Mouse (Mus musculus): ENCODE data around the gene Ugt1a6b.
"Not testable (repeated sequence)": the region's sequence is repeated elsewhere in the genome, so short reads cannot be mapped to it uniquely, and the experiment has no call there.

The Ugt1a6b gene

GRCm38 (mm10) chr1:88217144-88217543 is 114.1 kb downstream of the Ugt1a6b start:
- in situ Hi-C loops (cut with MboI; ENCODE audit: low pct_unique_long_range_greater_than_20kb in 1 of 2, low sequenced_read_pairs in 2 of 2, unreplicated experiment in 1 of 2): no loop called here

- in situ Hi-C loops (cut with MboI; ENCODE audit: low pct_unique_long_range_greater_than_20kb in 1 of 2, low sequenced_read_pairs in 2 of 2, unreplicated experiment in 1 of 2): no loop called here
Observed at GRCm38 (mm10) chr1:88217576-88217975, 114.5 kb downstream of the Ugt1a6b start.

- in situ Hi-C loops (cut with MboI; ENCODE audit: low pct_unique_long_range_greater_than_20kb in 1 of 2, low sequenced_read_pairs in 2 of 2, unreplicated experiment in 1 of 2): no loop called here
Observed at GRCm38 (mm10) chr1:88218051-88218450, 115.0 kb downstream of the Ugt1a6b start.

GRCm38 (mm10) chr1:88218591-88218990 is 115.5 kb downstream of the Ugt1a6b start:
- in situ Hi-C loops (cut with MboI; ENCODE audit: low pct_unique_long_range_greater_than_20kb in 1 of 2, low sequenced_read_pairs in 2 of 2, unreplicated experiment in 1 of 2): no loop called here

GRCm38 (mm10) chr1:88219054-88219453 is 116.0 kb downstream of the Ugt1a6b start:
- in situ Hi-C loops (cut with MboI; ENCODE audit: low pct_unique_long_range_greater_than_20kb in 1 of 2, low sequenced_read_pairs in 2 of 2, unreplicated experiment in 1 of 2): no loop called here

- in situ Hi-C loops (cut with MboI; ENCODE audit: low pct_unique_long_range_greater_than_20kb in 1 of 2, low sequenced_read_pairs in 2 of 2, unreplicated experiment in 1 of 2): loop anchor here in 1 of 2 experiments (5.0 kb wide), 1 partner anchor 87 kb away; no protein-coding TSS in a partner anchor
Observed at GRCm38 (mm10) chr1:88220336-88220735, 117.3 kb downstream of the Ugt1a6b start.

GRCm38 (mm10) chr1:88222216-88222615 is 119.2 kb downstream of the Ugt1a6b start:
- in situ Hi-C loops (cut with MboI; ENCODE audit: low pct_unique_long_range_greater_than_20kb in 1 of 2, low sequenced_read_pairs in 2 of 2, unreplicated experiment in 1 of 2): loop anchor here in 1 of 2 experiments (5.0 kb wide), 1 partner anchor 85 kb away; no protein-coding TSS in a partner anchor

- in situ Hi-C loops (cut with MboI; ENCODE audit: low pct_unique_long_range_greater_than_20kb in 1 of 2, low sequenced_read_pairs in 2 of 2, unreplicated experiment in 1 of 2): loop anchor here in 1 of 2 experiments (5.0 kb wide), 1 partner anchor 84 kb away; no protein-coding TSS in a partner anchor
Observed at GRCm38 (mm10) chr1:88223011-88223515, 120.0 kb downstream of the Ugt1a6b start.

GRCm38 (mm10) chr1:88223591-88223990 is 120.5 kb downstream of the Ugt1a6b start:
- in situ Hi-C loops (cut with MboI; ENCODE audit: low pct_unique_long_range_greater_than_20kb in 1 of 2, low sequenced_read_pairs in 2 of 2, unreplicated experiment in 1 of 2): loop anchor here in 1 of 2 experiments (5.0 kb wide), 1 partner anchor 84 kb away; no protein-coding TSS in a partner anchor

- in situ Hi-C loops (cut with MboI; ENCODE audit: low pct_unique_long_range_greater_than_20kb in 1 of 2, low sequenced_read_pairs in 2 of 2, unreplicated experiment in 1 of 2): loop anchor here in 1 of 2 experiments (5.0 kb wide), 1 partner anchor 83 kb away; no protein-coding TSS in a partner anchor
Observed at GRCm38 (mm10) chr1:88224029-88224776, 121.2 kb downstream of the Ugt1a6b start.

- in situ Hi-C loops (cut with MboI; ENCODE audit: low pct_unique_long_range_greater_than_20kb in 1 of 2, low sequenced_read_pairs in 2 of 2, unreplicated experiment in 1 of 2): not testable (repeated sequence)
Observed at GRCm38 (mm10) chr1:88225301-88225700, 122.2 kb downstream of the Ugt1a6b start.

GRCm38 (mm10) chr1:88225741-88226140 is 122.7 kb downstream of the Ugt1a6b start:
- in situ Hi-C loops (cut with MboI; ENCODE audit: low pct_unique_long_range_greater_than_20kb in 1 of 2, low sequenced_read_pairs in 2 of 2, unreplicated experiment in 1 of 2): no loop called here

GRCm38 (mm10) chr1:88226670-88227379 is 123.8 kb downstream of the Ugt1a6b start, which contains the start of gene Mroh2a:
Gene Mroh2a (plus strand): TSS chr1:88226986.
- in situ Hi-C loops (cut with MboI; ENCODE audit: low pct_unique_long_range_greater_than_20kb in 1 of 2, low sequenced_read_pairs in 2 of 2, unreplicated experiment in 1 of 2): no loop called here

- in situ Hi-C loops (cut with MboI; ENCODE audit: low pct_unique_long_range_greater_than_20kb in 1 of 2, low sequenced_read_pairs in 2 of 2, unreplicated experiment in 1 of 2): no loop called here
Observed at GRCm38 (mm10) chr1:88227482-88227881, 124.4 kb downstream of the Ugt1a6b start.

- in situ Hi-C loops (cut with MboI; ENCODE audit: low pct_unique_long_range_greater_than_20kb in 1 of 2, low sequenced_read_pairs in 2 of 2, unreplicated experiment in 1 of 2): no loop called here
Observed at GRCm38 (mm10) chr1:88228121-88228520, 125.1 kb downstream of the Ugt1a6b start.

- in situ Hi-C loops (cut with MboI; ENCODE audit: low pct_unique_long_range_greater_than_20kb in 1 of 2, low sequenced_read_pairs in 2 of 2, unreplicated experiment in 1 of 2): no loop called here
Observed at GRCm38 (mm10) chr1:88229566-88229965, 126.5 kb downstream of the Ugt1a6b start.

- in situ Hi-C loops (cut with MboI; ENCODE audit: low pct_unique_long_range_greater_than_20kb in 1 of 2, low sequenced_read_pairs in 2 of 2, unreplicated experiment in 1 of 2): no loop called here
Observed at GRCm38 (mm10) chr1:88229986-88230385, 126.9 kb downstream of the Ugt1a6b start.

GRCm38 (mm10) chr1:88230421-88230820 is 127.4 kb downstream of the Ugt1a6b start:
- in situ Hi-C loops (cut with MboI; ENCODE audit: low pct_unique_long_range_greater_than_20kb in 1 of 2, low sequenced_read_pairs in 2 of 2, unreplicated experiment in 1 of 2): no loop called here

All from mouse embryonic stem cell (cell line).